Mouse (Mus musculus) bone marrow, adult 2 months (tissue): ENCODE data around the gene Tspan15.

Experiments used
- CTCF ChIP-seq: fragments of 200-500 bp; IDR thresholded peaks from 2 replicates; pipeline ENCODE4 v1.5.1; 2011; ENCODE audit warnings: low read length, control low read depth; ENCODE audit not compliant: control insufficient read depth, insufficient read depth
- POLR2A ChIP-seq: fragments of 200-500 bp; IDR thresholded peaks from 2 replicates; pipeline ENCODE4 v1.6.1; 2011; ENCODE audit warnings: low read depth, mild to moderate bottlenecking, control low read depth, low read length, borderline replicate concordance; ENCODE audit not compliant: control insufficient read depth

DNA sequence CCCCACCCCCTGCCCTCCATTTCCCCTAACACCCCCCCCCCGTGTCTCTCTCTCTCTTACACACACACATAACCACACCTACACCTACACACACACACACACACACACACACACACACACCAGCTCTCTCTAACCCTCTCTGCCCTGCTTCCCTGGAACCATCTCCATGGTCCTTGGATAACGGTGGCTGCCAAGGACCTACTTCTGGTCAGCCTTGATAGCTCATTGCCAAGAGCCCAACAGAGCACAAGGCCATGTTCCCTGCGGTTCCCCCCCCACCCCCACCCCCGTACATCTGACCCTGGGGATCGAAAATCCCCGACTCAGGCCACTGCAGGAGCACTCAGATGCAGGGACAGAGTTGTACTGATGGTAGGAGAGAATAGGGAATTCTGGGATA lies 19.7 kb downstream of the Tspan15 start:
- TF ChIP-seq CTCF (no peak), POLR2A (no peak)
